Mouse (Mus musculus): Measurements from ENCODE around the gene Cplx2.

DNA sequence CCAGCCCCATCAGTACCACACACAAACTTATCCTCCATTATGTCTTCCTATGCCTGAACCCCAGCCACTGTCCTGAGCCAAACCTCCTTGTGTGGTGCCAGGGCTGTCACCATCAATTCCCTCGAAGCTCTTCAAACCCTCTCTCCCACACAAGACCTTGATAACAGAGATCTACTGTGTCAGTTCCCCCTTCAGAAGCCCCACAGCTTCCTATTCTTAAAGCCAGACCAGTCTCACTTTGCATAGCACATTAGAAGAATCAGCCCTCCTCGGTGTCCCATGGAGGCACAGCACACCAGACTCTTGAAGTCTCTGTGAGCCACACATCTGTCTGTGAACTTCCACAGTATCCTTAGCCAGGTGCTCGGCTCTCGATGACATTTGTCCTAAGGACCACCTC is 41.6 kb downstream of the Cplx2 start:
- TF ChIP-seq POLR2A (IDR thresholded peaks at IDR 0.05; ENCODE audit: control insufficient read depth, extremely low read depth, insufficient read depth, low read length, poor library complexity) = no peak
- TF ChIP-seq CTCF (IDR thresholded peaks at IDR 0.05; ENCODE audit: borderline replicate concordance, control insufficient read depth, extremely low read depth, insufficient read depth, low read length, poor library complexity) = no peak
